Mouse (Mus musculus) liver, embryonic 14.5 days (tissue): ENCODE data around the gene Tom1l1.

Source experiments
- CTCF ChIP-seq: IDR thresholded peaks from 2 replicates; pipeline ENCODE4 v1.5.1; 2016; ENCODE audit warnings: antibody characterized with exemption, low read depth, control low read depth
- EP300 ChIP-seq: IDR thresholded peaks from 2 replicates; pipeline ENCODE4 v1.6.1; 2016; ENCODE audit warnings: antibody characterized with exemption, low read depth

DNA sequence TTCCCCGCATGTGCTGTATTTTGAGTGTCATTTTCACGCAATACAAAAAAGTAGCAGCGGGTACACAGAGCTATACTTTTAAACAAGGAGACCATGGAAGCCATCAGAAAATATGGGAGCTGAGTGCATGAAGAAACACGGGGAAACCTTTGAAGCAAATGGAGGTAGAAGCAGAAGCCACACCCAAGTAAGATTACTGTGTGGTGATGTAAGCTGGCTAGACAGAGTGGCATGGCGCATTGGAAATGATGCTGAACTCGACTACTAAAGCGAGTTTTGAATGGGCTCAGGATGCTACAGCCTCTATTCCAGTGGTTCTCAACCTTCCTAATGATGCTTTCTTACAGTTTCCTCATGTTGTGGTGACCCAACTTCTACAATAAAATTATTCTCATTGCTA lies 11.1 kb downstream of the Tom1l1 start:
- TF ChIP-seq CTCF (no peak), EP300 (no peak; the same call in 1 of the 2 replicates)
